Mouse (Mus musculus) thymus, postnatal 4 days (tissue): ENCODE data around the gene Per2.

Source experiments
- DNase-seq: peaks from one replicate; pipeline ENCODE4 v3.0.0; 2021

The Per2 gene

GRCm38 (mm10) chr1:91429212-91429611 is 29.9 kb downstream of the Per2 start:
- no peak for DNase-seq

- DNase-seq, result peak; percentile 94
Measured at GRCm38 (mm10) chr1:91428614-91429013, 30.5 kb downstream of the Per2 start.

DNA sequence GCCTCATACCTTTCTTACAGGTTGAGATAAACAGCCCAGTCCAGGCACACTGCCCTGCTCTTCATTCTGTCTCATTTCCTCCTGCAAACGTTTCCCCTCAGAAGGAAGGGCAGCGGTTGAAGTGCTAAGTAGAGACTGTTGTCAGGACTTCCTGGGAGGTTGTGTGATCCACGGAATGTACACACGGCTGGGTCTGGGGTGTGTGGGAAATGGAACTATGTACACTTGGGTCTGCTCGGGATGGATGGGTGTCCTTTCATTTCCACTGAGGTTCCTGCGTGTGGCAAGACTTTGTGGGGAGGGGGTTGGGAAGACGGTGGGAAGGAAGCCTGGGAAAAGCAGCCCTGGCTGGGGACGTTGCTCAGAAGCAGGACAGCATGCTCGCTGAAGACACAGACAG is 32.7 kb downstream of the Per2 start:
- DNase-seq, result no peak

DNA sequence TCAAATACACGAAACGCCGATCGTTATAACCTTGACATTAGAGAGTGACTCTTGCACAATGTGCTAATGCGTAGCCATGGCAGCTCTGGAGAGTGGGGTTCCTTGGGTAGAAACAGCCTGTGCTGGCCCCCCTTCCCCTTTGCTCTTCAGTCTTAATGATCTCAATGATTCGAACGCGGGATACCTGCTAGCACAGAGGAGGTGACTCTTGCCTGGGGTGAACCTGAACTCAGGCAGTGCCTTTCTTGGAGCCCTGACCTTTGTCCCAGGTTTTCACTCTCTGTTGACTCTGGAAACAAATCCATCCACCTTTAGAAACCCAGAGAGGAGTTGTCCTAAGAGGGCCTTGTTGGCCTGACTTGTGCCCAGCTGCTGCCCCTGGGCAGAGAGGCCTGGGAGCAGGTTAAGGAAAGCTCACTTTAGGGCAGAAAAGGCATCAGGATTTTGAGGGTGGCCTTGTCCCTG is 38.5 kb downstream of the Per2 start:
- no peak for DNase-seq

GRCm38 (mm10) chr1:91419862-91420600 is 39.1 kb downstream of the Per2 start:
- DNase-seq, result no peak

DNA sequence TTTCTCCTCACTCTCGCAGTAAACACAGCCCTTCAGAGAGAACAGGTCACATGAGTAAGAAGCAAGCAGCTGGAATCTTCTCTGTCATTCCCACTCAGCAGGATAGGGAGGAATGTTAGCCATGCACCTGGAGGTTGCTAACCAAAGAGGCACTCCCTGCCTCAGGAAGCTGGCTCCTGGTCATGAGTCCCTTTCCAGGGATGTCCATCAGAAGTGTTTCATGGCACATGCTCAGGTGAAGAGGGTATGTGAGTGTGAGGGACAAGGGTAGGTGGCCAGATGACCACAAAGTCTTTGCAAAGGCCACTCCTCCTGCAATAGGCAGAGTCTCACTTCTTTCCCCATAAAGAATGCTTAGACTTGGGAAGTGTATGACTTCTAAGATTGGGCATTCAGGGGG is 41.1 kb downstream of the Per2 start:
- DNase-seq, result no peak

DNA sequence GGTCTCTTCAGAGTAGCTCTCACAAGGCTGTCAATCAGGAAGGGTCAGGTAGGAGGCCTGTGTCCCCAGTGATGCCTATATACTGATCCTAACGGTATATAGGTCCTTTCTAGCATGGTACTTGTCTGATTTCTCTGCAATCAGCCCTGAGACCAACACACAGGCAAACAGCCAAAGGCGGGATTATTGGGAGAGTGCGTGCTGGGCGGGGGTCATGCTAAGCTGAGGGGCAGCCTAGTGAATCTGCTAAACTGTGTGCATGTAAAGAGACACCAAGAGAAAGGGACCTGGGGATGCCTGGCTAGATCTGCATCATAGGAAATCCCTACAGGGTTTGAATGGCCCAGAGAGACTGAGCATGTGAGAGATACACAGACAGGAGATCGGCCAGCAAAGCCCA is 43.8 kb downstream of the Per2 start:
- no peak for DNase-seq

DNA sequence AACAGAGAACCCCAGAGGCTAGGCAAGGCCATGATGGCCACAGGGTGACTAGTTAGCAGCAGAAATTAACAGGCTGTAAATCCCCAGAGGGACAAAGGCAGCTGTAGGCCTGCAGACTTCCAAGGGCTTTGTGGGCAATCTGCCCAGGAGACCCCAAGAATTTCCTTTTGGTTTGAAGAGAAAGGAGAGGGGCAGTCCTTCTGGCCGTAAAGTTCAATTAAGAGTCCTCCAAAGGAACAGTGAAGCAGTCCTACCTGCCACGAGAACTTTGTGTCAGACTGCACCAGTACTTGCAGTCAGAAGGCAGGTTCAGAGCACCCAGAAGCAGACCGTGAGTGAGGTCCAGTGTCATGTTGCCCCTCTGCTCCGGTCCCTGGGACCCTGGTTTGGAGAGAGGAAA is 44.2 kb downstream of the Per2 start:
- DNase-seq, result no peak

GRCm38 (mm10) chr1:91413898-91414594 is 45.1 kb downstream of the Per2 start, which contains the start of gene Hes6:
Gene Hes6 (minus strand): TSS chr1:91414038.
- peak; percentile 74 for DNase-seq

GRCm38 (mm10) chr1:91413536-91413897 is 45.6 kb downstream of the Per2 start:
- DNase-seq, result no peak

DNA sequence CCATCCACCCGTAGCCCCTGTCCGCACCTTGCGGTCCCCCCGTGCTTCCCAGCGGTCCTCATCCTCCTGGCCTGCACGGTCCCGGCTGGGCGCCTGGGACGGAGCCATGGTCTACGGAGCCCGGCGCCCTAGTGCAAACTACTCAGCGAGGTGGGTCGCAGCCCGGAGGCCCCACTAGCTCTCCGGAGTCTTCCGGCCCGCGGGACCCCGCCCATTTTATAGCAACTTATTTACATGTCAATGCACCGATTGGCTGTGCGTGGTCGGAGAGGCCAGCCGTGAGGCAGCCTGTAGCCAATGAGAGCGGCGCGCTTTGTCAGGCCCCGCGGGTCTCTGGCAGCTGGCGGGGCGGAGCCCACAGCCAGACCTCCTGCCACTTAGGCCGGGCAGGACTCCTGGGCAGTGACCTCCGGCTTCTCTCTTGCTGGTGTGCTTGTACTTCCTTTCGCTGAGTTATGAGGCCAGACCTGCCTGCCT is 46.1 kb downstream of the Per2 start:
- DNase-seq, result peak; percentile 95

DNA sequence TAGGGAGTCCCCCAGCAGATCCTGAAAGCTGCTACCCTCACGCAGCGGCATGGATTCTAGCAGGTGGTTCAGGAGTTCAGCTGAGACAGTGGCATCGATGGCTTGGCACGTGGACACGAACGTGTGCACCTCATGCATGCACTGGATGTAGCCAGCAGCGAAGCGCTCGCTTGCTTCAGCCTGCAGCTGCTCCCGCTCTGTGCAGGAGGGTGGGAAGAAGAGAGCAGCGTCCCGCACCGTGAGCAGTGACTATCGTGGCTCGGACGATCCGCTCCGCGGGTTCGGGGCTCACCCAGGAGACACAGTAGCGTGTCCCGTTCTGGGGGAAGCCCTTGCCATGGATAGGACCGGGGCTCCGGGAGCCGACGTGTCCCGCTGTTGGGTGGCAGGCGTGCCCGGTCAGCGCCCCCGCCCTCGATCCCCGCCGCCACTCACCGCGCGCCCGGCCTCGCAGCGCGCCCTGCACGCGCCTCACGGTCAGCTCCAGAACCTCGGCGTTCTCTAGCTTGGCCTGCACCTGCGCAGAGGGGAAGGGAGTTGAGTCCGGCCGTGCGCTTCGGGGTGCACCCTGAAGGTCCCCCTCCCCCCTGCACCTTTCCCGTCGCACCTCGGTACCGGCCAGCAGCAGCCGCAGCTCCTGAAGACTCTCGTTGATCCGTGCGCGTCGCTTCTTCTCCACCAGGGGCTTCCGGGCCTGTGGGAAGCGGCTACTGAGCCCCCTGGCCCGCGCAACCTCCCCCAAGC is 46.7 kb downstream of the Per2 start:
- no peak for DNase-seq

GRCm38 (mm10) chr1:91411631-91412285 is 47.4 kb downstream of the Per2 start:
- DNase-seq, result no peak

DNA sequence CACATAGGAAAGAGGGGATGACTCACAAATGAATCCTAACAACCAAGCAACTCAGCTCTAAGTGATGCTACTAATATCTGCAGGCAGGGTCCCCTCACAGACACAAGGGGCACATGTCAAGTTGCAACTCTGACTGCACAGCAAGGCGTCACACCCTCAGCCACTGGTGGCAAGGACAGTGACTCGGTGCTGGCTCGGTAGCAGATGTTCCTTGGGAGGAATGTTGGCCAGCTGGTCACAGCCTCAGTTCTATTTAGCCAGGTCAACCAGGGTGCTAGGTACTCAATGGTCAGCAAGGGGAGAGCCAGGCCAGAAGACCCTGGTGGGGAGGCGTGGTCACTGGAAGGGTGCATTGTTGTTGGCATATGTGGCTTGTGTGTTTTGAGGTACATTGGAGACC is 51.3 kb downstream of the Per2 start:
- no peak for DNase-seq

- peak; percentile 36 for DNase-seq
Measured at GRCm38 (mm10) chr1:91405406-91406169, 53.5 kb downstream of the Per2 start.

DNA sequence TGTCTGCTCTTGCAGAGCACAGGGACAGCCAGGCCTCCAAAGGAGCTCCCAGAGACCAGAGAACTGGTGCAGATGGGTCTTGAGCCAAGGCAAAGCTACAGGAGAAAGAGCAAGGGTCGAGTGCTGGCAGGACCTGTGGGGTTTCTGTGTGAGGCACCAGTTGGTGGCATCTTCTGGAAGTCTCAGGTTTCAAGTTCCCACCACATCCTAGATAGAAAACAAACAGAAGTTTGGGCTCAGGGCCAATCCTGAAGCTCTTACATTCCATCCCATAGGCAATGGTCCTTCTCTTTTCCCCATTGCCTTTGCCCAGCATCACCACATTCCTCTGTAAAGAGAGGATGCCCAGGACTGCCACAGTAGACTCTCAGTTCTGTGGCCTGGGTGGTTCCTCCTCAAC is 54.1 kb downstream of the Per2 start:
- no peak for DNase-seq

GRCm38 (mm10) chr1:91398260-91399062 is 60.7 kb downstream of the Per2 start, which contains the start of gene Ilkap:
Gene Ilkap (minus strand): TSS chr1:91398815.
- peak; percentile 87 for DNase-seq

- DNase-seq, result no peak
Measured at GRCm38 (mm10) chr1:91397927-91398259, 61.2 kb downstream of the Per2 start.

GRCm38 (mm10) chr1:91390369-91390768 is 68.8 kb downstream of the Per2 start:
- no peak for DNase-seq

DNA sequence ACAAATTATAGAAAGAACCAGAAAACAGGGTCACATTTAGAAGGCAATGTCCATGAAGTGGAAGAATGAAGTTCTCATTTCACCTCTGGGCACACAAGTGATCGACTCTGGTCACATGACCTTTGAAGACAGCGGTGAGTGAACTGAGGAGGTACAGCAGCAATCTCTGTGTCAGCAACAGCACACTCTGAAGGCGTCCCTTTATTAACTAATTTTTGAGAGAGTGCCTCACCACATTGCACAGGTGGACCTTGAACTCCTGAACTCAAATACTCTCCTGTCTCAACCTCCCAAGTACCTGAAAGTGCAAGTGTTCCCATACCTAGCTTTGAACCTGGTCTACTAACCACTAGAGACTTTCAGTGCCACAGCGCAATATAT is 78.0 kb downstream of the Per2 start:
- no peak for DNase-seq

- DNase-seq, result peak; percentile 88
Measured at GRCm38 (mm10) chr1:91380453-91381090, 78.6 kb downstream of the Per2 start.
